Mouse (Mus musculus) hematopoietic stem cell, adult 5-6 weeks (primary cell): ENCODE results near the gene Tdrd5. TPM values are rescaled to one million over a fixed set of nuclear protein-coding genes. Genes with fewer than 3 reads are reported as not detected.
A peak's percentile ranks its signal among the peaks of the same experiment; 100 is the strongest.
"Not testable (repeated sequence)": the region's sequence is repeated elsewhere in the genome, so short reads cannot be mapped to it uniquely, and the experiment has no call there.

Experiments used
- ATAC-seq, 2 experiments: fragments of 125-278 bp in 1 of 2; replicated peaks in 1 of 2; 2 replicates each; pipeline ENCODE4 v1.8.0; 2016 to 2017; ENCODE audit warnings: inconsistent platforms in 2 of 2, mild to moderate bottlenecking in 2 of 2, moderate number of reproducible peaks in 2 of 2, low read depth in 1 of 2, moderate TSS enrichment in 1 of 2; ENCODE audit not compliant: low FRiP score in 2 of 2, poor library complexity in 2 of 2, severe bottlenecking in 2 of 2, insufficient read depth in 1 of 2, low TSS enrichment in 1 of 2
- total RNA-seq: library from RNA; stranded (forward); fragments of 172-1452, 232-1000 nt; gene quantifications from 2 replicates; pipeline ENCODE4 v1.2.3, GENCODE M21; 2017

The Tdrd5 gene
- total RNA-seq, 1 experiment from 2014 or later, result not detected

DNA sequence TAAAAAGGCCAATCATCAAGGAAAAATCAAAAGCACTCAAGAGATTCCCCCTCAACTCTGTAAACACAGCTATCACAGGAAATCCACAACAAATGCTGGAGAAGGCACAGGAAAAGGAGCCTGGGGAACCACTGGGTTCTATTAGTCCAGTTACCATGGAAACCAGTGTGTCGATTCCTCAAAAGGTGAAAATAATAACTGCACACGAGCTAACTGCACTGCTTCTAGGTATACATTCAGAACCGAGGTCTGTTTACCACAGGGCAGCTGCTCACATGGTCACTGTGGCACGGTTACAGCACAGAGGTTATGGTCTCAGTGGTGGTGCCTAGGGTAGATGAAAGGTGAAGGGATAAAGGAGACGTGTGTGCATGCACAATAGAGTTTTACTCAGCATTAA is 31.8 kb downstream of the Tdrd5 start:
- no peak for ATAC-seq

DNA sequence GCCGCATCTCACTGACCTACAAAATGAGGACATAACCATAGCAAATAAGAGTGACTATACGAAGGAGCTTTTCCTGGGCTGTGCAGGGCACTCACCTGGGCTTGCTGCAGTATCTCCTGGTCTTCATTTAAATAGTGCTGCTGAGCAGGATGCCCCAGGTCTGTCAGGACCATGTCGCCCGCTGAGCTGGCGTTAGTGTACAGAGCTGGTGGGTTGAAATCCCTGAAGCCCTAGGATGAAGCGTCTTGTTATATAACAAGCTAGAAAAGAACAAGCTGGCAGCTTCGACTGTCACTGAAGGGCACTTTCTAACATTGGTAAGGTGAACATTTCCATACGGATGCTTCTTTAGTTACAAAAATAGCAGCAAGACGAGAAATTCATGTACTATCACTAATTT is 33.0 kb downstream of the Tdrd5 start:
- ATAC-seq, result no peak

DNA sequence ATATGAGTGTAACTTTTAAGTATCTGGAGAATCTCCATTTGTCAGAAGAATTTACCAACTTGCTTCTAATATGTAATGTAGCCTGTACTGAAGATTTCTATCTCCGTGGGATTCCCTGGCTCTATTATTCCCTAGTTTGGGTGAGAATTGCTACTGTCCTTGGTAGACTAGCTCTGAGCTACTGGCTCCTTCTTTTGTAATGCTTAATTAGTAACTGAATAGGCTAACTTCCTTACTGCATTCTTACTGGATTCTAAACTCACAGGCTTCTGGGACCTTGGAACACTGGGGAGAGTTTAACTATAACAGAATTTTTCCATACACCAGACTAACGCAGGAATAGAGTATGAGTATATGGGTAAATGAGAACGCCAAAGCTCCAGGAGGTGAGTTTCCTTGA is 34.9 kb downstream of the Tdrd5 start:
- not testable (repeated sequence) for ATAC-seq

DNA sequence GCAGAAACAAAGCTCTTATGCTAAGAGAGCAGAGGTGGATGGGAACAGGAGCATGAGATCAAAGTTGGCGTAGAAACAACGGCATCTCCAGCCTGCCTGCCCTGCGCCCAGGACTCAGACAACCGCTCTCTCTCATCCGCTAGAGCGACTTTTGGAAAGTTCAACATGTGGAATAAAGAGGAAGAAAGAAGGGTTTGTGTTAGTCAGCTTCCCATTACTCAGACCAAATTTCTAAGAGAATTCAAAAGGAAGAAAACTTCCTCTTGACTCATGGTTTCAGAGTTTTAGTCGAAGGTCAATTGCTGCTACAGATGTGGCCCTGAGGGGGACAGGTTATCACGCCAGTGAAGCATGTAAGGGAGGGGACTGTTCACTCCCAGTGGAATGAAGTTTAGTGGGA is 39.5 kb downstream of the Tdrd5 start:
- ATAC-seq, result no peak

DNA sequence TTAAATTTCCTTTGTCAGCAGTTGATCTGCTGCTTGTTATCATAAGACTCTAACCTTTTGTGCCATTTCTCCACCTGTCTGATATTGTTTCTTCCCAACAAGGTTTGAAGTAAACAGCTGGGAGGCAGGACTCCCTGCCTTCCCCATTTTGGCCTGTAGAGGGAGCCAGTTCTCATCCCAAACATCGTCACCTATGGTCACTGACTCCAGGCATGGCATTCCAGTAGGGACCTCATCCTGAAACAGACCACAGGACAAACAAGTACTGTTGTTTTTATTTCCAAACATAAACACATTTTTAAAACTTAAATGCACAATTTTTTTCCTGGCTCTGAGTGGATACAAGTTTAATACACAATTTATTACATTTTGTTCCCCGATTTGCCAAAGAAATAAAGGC is 40.1 kb downstream of the Tdrd5 start:
- ATAC-seq, result peak; percentile 29 to 62; a peak in 1 of 4 replicates

DNA sequence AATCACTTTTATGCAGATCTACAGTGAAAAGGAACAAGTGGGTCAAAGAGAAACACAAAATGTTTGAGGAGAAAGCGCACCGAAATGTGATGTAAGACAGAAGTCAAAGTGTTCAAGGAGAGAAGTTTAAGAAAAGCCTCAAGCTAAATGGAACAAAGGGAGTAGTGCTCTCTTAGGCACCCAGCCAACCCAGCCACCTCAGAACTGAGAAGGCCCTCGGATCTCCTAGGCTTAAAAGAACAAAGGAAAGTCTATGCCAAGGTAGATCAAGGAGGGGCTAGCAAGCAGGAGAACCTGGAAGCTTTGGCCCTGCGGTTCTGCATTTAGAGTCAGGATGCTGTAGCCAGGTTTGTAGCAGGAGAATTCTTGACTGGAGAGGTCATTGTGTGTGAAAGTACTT is 48.6 kb downstream of the Tdrd5 start:
- ATAC-seq, result no peak

DNA sequence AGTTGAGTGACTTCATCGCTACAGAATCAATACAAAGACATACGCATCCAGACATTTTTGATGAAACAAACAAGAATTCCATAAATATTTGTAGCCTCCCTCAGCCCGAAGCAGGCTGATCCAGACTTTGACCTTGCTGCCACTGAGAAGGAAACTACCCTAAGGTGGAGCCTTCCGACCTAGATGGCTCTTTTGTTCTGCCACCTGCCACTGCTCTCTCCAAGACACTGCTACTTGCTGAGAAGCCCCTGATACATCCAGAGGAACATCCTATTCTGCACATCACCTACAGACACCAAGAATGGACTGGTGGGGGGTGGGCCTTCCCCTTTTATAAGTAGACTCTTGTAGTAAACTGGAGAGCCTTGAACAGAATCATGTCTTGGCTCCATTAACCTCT is 52.4 kb downstream of the Tdrd5 start:
- not testable (repeated sequence) for ATAC-seq

DNA sequence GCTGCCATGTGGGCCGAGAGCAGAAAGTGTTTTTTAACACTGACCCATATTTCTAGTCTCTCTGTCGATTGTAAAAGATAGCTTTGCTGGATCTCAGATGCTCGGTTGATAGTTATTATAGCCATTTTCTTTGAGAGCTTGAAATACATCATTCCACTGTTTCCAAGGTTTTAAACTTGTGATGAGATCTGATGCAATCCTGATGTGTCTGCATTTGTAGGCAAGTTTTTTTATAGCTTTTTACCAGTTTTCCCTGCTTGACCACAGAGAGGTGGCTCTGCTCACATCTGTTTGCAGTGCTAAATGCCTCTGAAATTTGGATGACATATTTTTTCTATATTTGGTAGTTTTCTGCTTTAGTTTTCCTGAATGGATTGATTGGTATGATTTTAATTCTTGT is 55.6 kb downstream of the Tdrd5 start:
- ATAC-seq, result no peak

DNA sequence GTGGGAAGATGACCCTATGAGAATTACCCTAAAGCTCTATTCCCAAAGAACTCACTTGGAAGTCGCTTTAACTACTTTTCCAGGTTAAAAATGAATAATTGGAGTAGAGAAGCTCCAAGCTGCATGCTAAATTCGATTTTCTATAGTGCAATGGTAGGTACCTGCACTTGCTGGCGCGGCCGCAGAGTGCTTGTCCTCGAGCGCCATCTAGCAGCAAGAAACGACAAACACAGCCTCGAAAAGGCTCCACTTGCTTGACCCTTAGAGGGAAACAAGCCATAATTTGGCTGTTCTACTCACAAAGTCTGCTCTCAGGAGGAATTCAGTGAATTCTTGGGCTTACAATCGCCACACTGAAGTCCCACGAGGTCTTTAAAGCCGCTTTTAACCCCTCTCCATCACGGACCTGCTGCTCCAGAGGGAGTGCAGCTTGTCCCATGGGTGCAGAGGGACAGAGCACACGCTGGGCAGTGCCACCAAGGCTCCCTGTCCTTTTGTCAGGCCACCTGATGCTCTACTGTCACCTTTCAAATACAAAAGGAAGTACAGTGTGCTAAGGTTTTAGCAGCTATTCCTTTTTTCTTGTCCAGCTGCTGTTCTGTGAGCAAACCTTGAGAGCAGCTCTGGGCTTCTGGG is 61.6 kb downstream of the Tdrd5 start:
- peak; percentile 79 to 84 for ATAC-seq

DNA sequence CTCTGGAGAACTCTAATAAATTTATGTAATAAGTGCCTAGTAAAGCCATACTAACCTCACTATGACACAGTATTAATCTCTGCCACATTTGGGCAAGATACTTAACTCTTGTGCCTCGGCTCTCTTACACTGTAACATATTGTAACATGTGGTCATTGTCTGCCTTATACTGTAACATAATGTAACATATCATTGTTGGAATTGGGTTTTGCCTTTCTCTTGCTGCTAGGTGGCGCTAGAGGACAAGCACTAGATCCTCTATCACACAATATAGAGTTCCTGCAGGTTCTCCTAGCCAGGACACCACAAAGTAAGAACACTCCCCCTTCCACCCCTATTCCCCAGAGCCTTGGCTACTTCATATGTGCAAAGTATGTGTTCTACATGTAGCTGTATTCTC is 62.4 kb downstream of the Tdrd5 start:
- peak; percentile 44 to 73 for ATAC-seq

DNA sequence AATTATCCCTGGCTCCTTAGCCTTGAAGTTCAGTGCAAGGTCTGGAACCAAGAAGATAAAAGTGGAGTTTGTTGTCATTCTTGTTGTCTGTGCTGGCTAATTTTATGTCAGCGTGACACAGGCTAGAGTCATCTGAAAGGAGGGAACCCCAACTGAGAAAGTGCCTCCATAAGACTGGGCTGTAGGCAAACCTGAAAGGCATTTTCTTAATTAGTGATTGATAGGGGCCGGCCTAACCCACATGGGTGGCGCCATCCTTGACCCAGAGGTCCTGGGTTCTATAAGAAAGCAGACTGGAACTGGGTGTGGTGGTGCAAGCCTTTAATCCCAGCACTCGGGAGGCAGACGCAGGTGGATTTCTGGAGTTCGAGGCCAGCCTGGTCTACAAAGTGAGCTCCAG is 72.3 kb downstream of the Tdrd5 start:
- ATAC-seq, result no peak

DNA sequence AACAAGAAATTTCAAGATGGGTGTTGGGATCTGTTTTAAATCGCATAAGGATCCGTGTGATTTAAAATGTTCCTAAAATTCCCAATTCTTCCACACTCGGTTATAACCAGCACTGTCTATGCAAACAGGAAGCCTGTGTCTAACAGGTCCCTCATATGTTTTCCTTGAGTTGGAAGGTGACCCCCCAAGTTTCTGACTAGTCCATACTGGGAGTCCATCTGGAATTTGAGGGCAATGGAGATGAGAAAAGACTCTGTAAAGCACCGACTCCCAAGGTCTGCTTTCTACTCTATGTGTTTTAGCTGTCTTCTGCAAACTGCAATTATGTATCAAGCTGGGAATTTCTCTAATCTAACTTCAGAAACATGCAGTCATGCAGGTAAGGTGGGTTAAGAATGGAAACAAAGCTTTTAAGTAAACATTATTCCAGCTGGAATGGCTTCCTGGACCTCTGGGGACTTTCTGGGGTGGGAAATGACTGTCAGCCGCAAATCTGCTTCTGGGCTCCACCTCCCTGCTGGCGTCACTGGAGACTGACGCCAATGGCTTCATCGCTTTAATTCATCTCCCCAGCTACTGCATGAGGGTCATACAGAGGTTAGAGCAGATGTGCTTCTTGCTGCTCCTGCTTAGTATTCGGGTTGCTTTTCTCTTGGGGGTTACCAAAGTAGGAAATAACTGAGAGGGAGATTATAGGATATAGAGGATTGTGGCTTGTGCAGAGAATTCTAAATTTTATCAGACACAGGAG is 73.0 kb downstream of the Tdrd5 start:
- no peak for ATAC-seq

DNA sequence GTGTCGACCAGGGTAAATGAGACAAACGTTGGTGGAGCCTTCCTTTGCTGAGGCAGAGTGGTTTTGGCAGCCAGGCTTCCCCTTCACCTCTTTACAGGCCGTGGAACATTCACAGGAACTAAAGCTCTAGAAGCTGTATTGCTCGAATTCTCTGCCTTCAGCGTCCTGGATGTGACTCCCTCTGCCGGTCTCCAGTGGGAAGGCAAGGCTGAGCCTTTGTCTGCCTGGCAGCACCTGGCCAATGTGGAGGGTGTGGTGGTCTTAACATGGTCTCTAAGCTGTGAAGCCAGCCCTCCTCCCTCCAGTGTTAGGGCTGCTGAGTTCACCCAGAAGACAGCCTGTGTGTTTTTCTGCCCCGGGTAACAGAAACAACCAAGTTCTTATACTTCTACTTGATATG is 74.0 kb downstream of the Tdrd5 start:
- ATAC-seq, result peak; percentile 89 to 96

DNA sequence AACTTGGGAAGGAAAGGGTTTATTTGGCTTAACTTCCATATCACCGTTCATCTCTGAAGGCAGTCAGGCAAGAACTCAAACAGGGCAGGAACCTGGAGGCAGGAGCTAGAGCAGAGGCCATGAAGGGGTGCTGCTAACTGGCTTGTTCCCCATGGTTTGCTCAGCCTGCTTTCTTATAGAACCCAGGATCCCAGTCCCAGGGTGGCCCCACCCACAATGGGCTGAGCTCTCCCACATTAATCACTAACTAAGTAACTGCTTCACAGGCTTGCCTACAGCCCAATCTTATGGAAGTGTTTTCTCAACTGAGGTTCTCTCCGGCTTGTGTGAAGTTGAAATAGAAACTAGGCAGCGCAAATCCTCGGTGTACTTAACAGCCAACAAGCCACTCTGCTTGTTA is 74.7 kb downstream of the Tdrd5 start:
- no peak for ATAC-seq

DNA sequence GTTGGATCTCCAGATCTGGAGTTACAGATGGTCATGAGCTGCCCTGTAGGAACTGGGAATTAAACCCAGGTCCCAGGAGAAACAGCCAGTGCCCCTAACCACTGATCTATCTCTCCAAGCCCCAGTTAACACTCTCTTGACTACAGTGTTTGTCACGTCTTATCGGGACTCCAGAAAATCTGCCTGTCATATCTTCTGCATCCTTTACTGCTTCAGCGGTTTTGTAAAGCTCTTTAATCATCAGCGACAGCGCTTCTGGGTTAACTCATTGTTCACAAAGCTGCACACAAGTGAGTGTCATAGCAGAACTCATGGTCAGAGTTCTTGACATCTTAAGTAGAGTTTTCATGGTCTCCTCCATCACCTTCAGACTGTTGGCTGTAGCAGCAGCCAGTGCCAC is 76.6 kb downstream of the Tdrd5 start:
- no peak for ATAC-seq

DNA sequence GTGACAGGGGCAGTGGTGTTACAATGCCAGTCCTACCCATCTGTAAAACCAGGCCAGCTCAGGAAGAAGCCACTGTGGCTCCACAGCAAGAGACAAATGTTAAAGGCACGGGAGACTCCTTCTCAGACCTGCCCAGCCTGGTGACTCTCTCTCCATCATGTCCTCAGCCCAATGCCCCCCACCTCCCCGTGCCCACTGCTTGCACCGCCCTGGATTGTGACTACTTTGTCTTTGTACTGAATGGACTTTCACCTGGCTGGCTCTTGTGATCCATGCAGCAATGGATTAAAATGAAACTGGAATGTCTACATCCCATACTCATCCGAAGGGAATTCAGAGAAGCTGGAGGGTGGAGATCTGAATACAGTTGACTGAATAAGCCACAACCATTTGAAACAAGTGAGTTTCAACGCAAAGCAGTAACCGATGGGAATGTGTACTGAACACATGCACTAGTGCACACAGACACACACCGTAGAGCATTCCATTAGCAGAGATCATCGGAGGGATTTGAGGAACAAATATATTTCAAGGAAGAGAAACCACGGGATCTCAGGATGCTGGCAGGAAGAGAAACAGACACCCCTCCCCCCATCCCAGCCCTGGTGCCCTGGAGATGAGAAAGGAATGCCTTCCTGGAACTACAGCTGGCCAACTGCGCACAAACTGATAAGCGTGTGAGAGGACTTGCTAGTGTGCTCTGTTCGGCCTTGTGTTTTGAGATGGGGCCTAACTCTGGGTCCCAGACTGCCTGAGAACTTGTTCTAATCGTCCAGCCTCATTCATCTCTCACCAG is 81.1 kb downstream of the Tdrd5 start:
- no peak for ATAC-seq

DNA sequence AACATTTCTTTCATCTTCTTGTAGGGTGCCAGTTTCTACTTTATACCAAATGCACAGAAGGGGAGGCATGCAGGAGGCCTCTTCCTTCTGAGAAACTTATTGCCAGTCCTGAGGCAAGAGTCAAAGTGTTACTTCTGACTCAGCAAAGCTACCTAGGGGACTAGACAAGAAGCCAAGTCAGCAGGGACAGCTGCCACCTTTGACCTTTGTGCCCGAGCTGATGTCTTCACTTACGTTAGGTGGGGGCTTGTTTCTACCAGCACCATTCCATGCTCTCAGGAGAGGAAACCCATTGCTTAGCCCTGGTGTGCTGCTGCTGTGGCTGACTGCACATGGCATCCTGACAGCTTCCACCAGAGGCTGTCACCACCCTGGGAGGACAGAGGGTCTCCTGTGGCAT is 82.1 kb downstream of the Tdrd5 start:
- ATAC-seq, result no peak

DNA sequence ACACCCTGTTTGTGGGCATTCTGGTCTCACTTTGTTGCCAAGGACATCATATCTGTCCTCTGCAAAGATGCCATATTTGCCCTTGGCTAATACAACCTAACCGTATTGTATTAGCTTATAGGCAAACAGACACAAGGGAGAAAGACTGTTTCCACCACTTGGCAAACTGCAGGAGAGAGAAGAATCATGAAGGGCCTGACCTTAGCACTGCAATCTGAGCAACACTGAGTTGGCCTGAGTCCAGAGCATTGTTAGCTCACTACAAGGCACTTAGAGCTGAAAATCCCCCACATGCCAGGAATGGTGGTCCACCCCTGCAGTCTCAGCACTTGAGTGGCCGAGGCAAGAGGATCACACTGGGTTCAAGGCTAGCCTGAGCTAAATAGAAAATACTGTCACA is 84.9 kb downstream of the Tdrd5 start:
- no peak for ATAC-seq
